Mouse (Mus musculus): ENCODE results near the gene Dhh. TPM values are rescaled to one million over a fixed set of nuclear protein-coding genes. Genes with fewer than 3 reads are reported as not detected.

Dhh gene
- polyA plus RNA-seq, 1 experiment from 2014 or later, result 0.18 TPM

- ATAC-seq (no peak), DNase-seq (ENCODE audit: low spot score) (no peak)
- H3K9me3 ChIP-seq (replicated peaks; ENCODE audit: control insufficient read depth, low read length), result no peaks in the 10 kb centered on the region
- WGBS, result 91% methylated on average over 21 of the region's 21 CpGs
- peaks cover 100% of the 10 kb centered on the region for H3K36me3 ChIP-seq (ENCODE audit: control insufficient read depth, insufficient read depth, low read length)
- H3K4me3 ChIP-seq (ENCODE audit: low read depth, low read length), result no peak overlapping the region
- H3K4me1 ChIP-seq (ENCODE audit: control insufficient read depth, insufficient read depth, low read length), result no peaks in the 10 kb centered on the region
- no peak overlapping the region for H3K9ac ChIP-seq (ENCODE audit: low read length)
- H3K4me2 ChIP-seq (ENCODE audit: low read length), result no peak overlapping the region
- H3K27me3 ChIP-seq (replicated peaks; ENCODE audit: control insufficient read depth, insufficient read depth, low read length), result no peaks in the 10 kb centered on the region
- no peak overlapping the region for H3K27ac ChIP-seq (ENCODE audit: low read depth, low read length)
These were observed 47.0 kb downstream of the Dhh start for GRCm38 (mm10) chr15:98851229-98851818.

GRCm38 (mm10) chr15:98850668-98851067 is 47.7 kb downstream of the Dhh start:
- Histone ChIP-seq H3K9me3 (replicated peaks; ENCODE audit: control insufficient read depth, low read length) (no peaks in the 10 kb centered on the region), H3K4me1 (ENCODE audit: control insufficient read depth, insufficient read depth, low read length) (no peaks in the 10 kb centered on the region), H3K36me3 (ENCODE audit: control insufficient read depth, insufficient read depth, low read length) (peaks cover 100% of the 10 kb centered on the region), H3K27me3 (replicated peaks; ENCODE audit: control insufficient read depth, insufficient read depth, low read length) (no peaks in the 10 kb centered on the region), H3K27ac (ENCODE audit: low read depth, low read length) (no peak overlapping the region), H3K4me2 (ENCODE audit: low read length) (no peak overlapping the region), H3K9ac (ENCODE audit: low read length) (no peak overlapping the region), H3K4me3 (ENCODE audit: low read depth, low read length) (no peak overlapping the region)
- 89% methylated on average over 14 of the region's 14 CpGs for WGBS
- no peak for DNase-seq (ENCODE audit: low spot score)
- no peak for ATAC-seq

GRCm38 (mm10) chr15:98849956-98850600 is 48.3 kb downstream of the Dhh start:
- DNase-seq (ENCODE audit: low spot score), result no peak
- Histone ChIP-seq H3K27me3 (replicated peaks; ENCODE audit: control insufficient read depth, insufficient read depth, low read length) (no peaks in the 10 kb centered on the region), H3K9me3 (replicated peaks; ENCODE audit: control insufficient read depth, low read length) (no peaks in the 10 kb centered on the region), H3K4me2 (ENCODE audit: low read length) (no peak overlapping the region), H3K4me1 (ENCODE audit: control insufficient read depth, insufficient read depth, low read length) (no peaks in the 10 kb centered on the region), H3K9ac (ENCODE audit: low read length) (no peak overlapping the region), H3K36me3 (ENCODE audit: control insufficient read depth, insufficient read depth, low read length) (peaks cover 100% of the 10 kb centered on the region), H3K27ac (ENCODE audit: low read depth, low read length) (no peak overlapping the region), H3K4me3 (ENCODE audit: low read depth, low read length) (no peak overlapping the region)
- ATAC-seq, result no peak
- WGBS, result 93% methylated on average over 16 of the region's 16 CpGs

- H3K4me2 ChIP-seq (ENCODE audit: low read length), result no peak overlapping the region
- no peak overlapping the region for H3K9ac ChIP-seq (ENCODE audit: low read length)
- no peak overlapping the region for H3K4me3 ChIP-seq (ENCODE audit: low read depth, low read length)
- no peaks in the 10 kb centered on the region for H3K9me3 ChIP-seq (replicated peaks; ENCODE audit: control insufficient read depth, low read length)
- H3K27ac ChIP-seq (ENCODE audit: low read depth, low read length), result no peak overlapping the region
- H3K36me3 ChIP-seq (ENCODE audit: control insufficient read depth, insufficient read depth, low read length), result peaks cover 100% of the 10 kb centered on the region
- WGBS, result 97% methylated on average over 11 of the region's 11 CpGs
- H3K4me1 ChIP-seq (ENCODE audit: control insufficient read depth, insufficient read depth, low read length), result no peaks in the 10 kb centered on the region
- no peaks in the 10 kb centered on the region for H3K27me3 ChIP-seq (replicated peaks; ENCODE audit: control insufficient read depth, insufficient read depth, low read length)
- no peak for ATAC-seq
- no peak for DNase-seq (ENCODE audit: low spot score)
These were observed 49.2 kb downstream of the Dhh start for GRCm38 (mm10) chr15:98849165-98849564.

GRCm38 (mm10) chr15:98846140-98846539 is 52.2 kb downstream of the Dhh start:
- Histone ChIP-seq H3K4me3 (ENCODE audit: low read depth, low read length) (no peak overlapping the region), H3K9me3 (replicated peaks; ENCODE audit: control insufficient read depth, low read length) (no peaks in the 10 kb centered on the region), H3K27me3 (replicated peaks; ENCODE audit: control insufficient read depth, insufficient read depth, low read length) (no peaks in the 10 kb centered on the region), H3K36me3 (ENCODE audit: control insufficient read depth, insufficient read depth, low read length) (peaks cover 100% of the 10 kb centered on the region), H3K4me1 (ENCODE audit: control insufficient read depth, insufficient read depth, low read length) (no peaks in the 10 kb centered on the region), H3K9ac (ENCODE audit: low read length) (no peak overlapping the region), H3K27ac (ENCODE audit: low read depth, low read length) (no peak overlapping the region), H3K4me2 (ENCODE audit: low read length) (no peak overlapping the region)
- no peak for DNase-seq (ENCODE audit: low spot score)
- 88% methylated on average over 8 of the region's 8 CpGs for WGBS
- ATAC-seq, result no peak

GRCm38 (mm10) chr15:98845149-98845548 is 53.2 kb downstream of the Dhh start:
- H3K9me3 ChIP-seq (replicated peaks; ENCODE audit: control insufficient read depth, low read length), result no peaks in the 10 kb centered on the region
- no peaks in the 10 kb centered on the region for H3K4me1 ChIP-seq (ENCODE audit: control insufficient read depth, insufficient read depth, low read length)
- no peak for DNase-seq (ENCODE audit: low spot score)
- no peak overlapping the region for H3K4me3 ChIP-seq (ENCODE audit: low read depth, low read length)
- H3K27ac ChIP-seq (ENCODE audit: low read depth, low read length), result no peak overlapping the region
- 98% methylated on average over 2 of the region's 2 CpGs for WGBS
- peaks cover 100% of the 10 kb centered on the region for H3K36me3 ChIP-seq (ENCODE audit: control insufficient read depth, insufficient read depth, low read length)
- no peak for ATAC-seq
- no peak overlapping the region for H3K4me2 ChIP-seq (ENCODE audit: low read length)
- no peak overlapping the region for H3K9ac ChIP-seq (ENCODE audit: low read length)
- H3K27me3 ChIP-seq (replicated peaks; ENCODE audit: control insufficient read depth, insufficient read depth, low read length), result no peaks in the 10 kb centered on the region

- no peaks in the 10 kb centered on the region for H3K27me3 ChIP-seq (replicated peaks; ENCODE audit: control insufficient read depth, insufficient read depth, low read length)
- ATAC-seq (no peak), DNase-seq (ENCODE audit: low spot score) (no peak)
- no peak overlapping the region for H3K4me3 ChIP-seq (ENCODE audit: low read depth, low read length)
- H3K9ac ChIP-seq (ENCODE audit: low read length), result no peak overlapping the region
- no peaks in the 10 kb centered on the region for H3K4me1 ChIP-seq (ENCODE audit: control insufficient read depth, insufficient read depth, low read length)
- peaks cover 100% of the 10 kb centered on the region for H3K36me3 ChIP-seq (ENCODE audit: control insufficient read depth, insufficient read depth, low read length)
- WGBS, result 92% methylated on average over 11 of the region's 11 CpGs
- H3K27ac ChIP-seq (ENCODE audit: low read depth, low read length), result no peak overlapping the region
- no peak overlapping the region for H3K4me2 ChIP-seq (ENCODE audit: low read length)
- H3K9me3 ChIP-seq (replicated peaks; ENCODE audit: control insufficient read depth, low read length), result no peaks in the 10 kb centered on the region
These were observed 54.6 kb downstream of the Dhh start for GRCm38 (mm10) chr15:98843595-98844223.

Data from forebrain, embryonic 14.5 days (tissue).